Mouse (Mus musculus) embryo, embryonic 11.5 days (tissue): Measurements from ENCODE around the gene Olfr1153.

Experiments
- DNase-seq: peaks from one replicate; pipeline ENCODE4 v3.0.0-alpha.2; 2012; ENCODE audit warnings: low read depth, low spot score

Olfr1153 gene

GRCm38 (mm10) chr2:87894662-87895061 is at the start of gene Olfr1153:
TSS of gene Olfr1153 (plus strand) at chr2:87894962.
- no peak for DNase-seq

DNA sequence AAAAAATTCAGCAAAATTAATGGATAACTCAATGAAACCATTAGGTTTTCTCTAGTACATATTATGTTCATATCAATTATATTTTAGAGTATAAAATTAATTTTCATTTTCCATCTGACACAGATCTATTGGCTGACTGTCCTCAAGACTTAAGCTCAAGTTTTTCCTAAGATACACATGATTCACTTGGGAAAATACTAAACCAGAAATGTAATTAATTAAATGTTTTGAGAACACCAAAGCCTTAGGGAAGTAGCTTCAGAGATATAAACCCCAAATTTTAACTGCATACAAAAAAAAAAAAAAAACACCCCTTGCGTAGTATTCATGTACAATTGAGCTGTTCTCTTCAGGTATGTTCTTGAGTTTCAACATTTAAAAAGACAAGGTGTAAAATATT is 39.2 kb upstream of the Olfr1153 start, which contains the start of gene Olfr1151:
Gene Olfr1151 (plus strand): TSS at position 301 of the 400 bp plus-strand sequence.
- DNase-seq, result no peak

DNA sequence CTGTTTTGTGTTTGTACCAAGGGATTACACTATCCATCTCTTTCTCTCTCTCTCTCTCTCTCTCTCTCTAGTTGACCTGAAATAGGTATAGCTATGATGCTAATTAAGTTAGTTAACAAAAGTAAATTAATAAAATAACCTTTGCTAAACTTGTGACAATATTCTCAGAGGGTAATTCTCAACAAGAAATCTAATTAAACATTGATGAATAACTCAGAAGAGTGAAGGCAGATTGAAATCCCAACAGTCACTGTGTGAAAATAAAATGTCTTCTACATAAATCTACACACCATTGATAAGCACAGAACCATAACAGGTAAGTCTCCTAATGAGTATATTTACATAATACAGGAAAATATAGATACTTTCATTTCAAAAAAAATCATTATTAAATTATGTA is 28.6 kb upstream of the Olfr1153 start, which contains the start of gene Olfr1152:
Gene Olfr1152 (plus strand): TSS at position 301 of the 400 bp plus-strand sequence.
- no peak for DNase-seq

- DNase-seq, result no peak
Measured at GRCm38 (mm10) chr2:87905066-87905465, 10.3 kb downstream of the Olfr1153 start, which contains the start of gene Olfr1154. TSS of gene Olfr1154 (minus strand) at chr2:87905166.

DNA sequence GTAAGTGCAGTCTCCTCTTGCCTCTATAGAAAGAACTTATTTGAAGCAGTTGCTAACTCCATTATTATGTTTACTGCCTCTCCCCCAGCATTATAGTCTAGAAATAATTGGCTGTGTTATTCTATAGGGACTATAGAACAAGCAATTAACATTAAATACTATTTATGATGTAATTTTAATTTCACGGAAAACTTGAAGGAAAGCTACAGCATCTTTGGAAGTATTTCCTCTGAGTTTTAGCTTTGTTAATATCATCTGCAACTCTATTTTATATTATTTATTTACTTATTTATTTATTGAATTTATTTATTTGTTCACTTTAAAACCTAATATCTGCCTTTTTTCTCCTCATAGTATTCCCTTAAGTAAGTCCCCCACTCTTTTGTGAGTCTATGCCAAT is 50.3 kb downstream of the Olfr1153 start, which contains the start of gene Olfr1155:
Gene Olfr1155 (minus strand): TSS at position 101 of the 400 bp plus-strand sequence.
- no peak for DNase-seq
